Mouse (Mus musculus) stomach, postnatal 0 days (tissue): ENCODE measurements around the gene Tat. TPM values are rescaled to one million over a fixed set of nuclear protein-coding genes. Genes with fewer than 3 reads are reported as not detected.
"Not testable (repeated sequence)": the region's sequence is repeated elsewhere in the genome, so short reads cannot be mapped to it uniquely, and the experiment has no call there.

Experiments
- ATAC-seq: fragments of 200-750 bp; cut with Nextera tagmentation; 2 replicates; pipeline ENCODE4 v1.8.0; 2017; ENCODE audit not compliant: low FRiP score, low TSS enrichment
- DNase-seq: peaks from one replicate; pipeline ENCODE4 v3.0.0-alpha.2; 2016; ENCODE audit warnings: low spot score
- H3K27ac ChIP-seq: fragments of 300-500 bp; sonication (generic); replicated peaks from 2 replicates; pipeline ENCODE4 v1.5.1; 2014; ENCODE audit warnings: mild to moderate bottlenecking, control low read depth
- H3K27me3 ChIP-seq: fragments of 300-500 bp; sonication (generic); 2 replicates; pipeline ENCODE4 v1.6.1; 2014; ENCODE audit warnings: low read length; ENCODE audit not compliant: control insufficient read depth, insufficient read depth
- H3K36me3 ChIP-seq: fragments of 300-500 bp; sonication (generic); 2 replicates; pipeline ENCODE4 v1.6.1; 2014; ENCODE audit warnings: low read length, mixed read lengths; ENCODE audit not compliant: control insufficient read depth, insufficient read depth
- H3K4me1 ChIP-seq: fragments of 300-500 bp; sonication (generic); replicated peaks from 2 replicates; pipeline ENCODE4 v1.6.1; 2014; ENCODE audit warnings: antibody characterized with exemption; ENCODE audit not compliant: control insufficient read depth, insufficient read depth
- H3K4me2 ChIP-seq: fragments of 300-500 bp; sonication (generic); replicated peaks from 2 replicates; pipeline ENCODE4 v1.6.1; 2014; ENCODE audit warnings: low read depth, mild to moderate bottlenecking, control low read depth, moderate library complexity
- H3K4me3 ChIP-seq: fragments of 300-500 bp; sonication (generic); 2 replicates; pipeline ENCODE4 v1.5.1; 2014; ENCODE audit warnings: low read depth, low read length, control low read depth
- H3K9ac ChIP-seq: fragments of 300-500 bp; sonication (generic); 2 replicates; pipeline ENCODE4 v1.6.1; 2014; ENCODE audit warnings: mild to moderate bottlenecking, low read length, control low read depth, mixed read lengths
- H3K9me3 ChIP-seq: fragments of 300-500 bp; sonication (generic); 2 replicates; pipeline ENCODE4 v1.6.1; 2016; ENCODE audit warnings: low read length; ENCODE audit not compliant: control insufficient read depth
- CTCF ChIP-seq: IDR thresholded peaks from 2 replicates; pipeline ENCODE4 v1.5.1; 2016; ENCODE audit warnings: antibody characterized with exemption, low read depth, mild to moderate bottlenecking, moderate library complexity
- EP300 ChIP-seq: optimal IDR thresholded peaks from 2 replicates; pipeline ENCODE3; 2016; ENCODE audit warnings: antibody characterized with exemption
- WGBS: fragments of 180-500 bp; shearing (Covaris S2); extraction: QIAGEN DNeasy Blood & Tissue Kit; methylation state at CpG from one replicate; pipeline ENCODE4 v1.1.7; 2014; 5-methylcytosine and 5-hydroxymethylcytosine counted together
- polyA plus RNA-seq: library from polyadenylated mRNA; unstranded; fragments of >200 nt; fragmentation: Nextera tagmentation; extraction: Ambion mirVana; gene quantifications from 2 replicates; pipeline ENCODE4 v1.2.1, GENCODE M21; 2015

Gene Tat
- polyA plus RNA-seq, 1 experiment from 2014 or later = 0.12 TPM

DNA sequence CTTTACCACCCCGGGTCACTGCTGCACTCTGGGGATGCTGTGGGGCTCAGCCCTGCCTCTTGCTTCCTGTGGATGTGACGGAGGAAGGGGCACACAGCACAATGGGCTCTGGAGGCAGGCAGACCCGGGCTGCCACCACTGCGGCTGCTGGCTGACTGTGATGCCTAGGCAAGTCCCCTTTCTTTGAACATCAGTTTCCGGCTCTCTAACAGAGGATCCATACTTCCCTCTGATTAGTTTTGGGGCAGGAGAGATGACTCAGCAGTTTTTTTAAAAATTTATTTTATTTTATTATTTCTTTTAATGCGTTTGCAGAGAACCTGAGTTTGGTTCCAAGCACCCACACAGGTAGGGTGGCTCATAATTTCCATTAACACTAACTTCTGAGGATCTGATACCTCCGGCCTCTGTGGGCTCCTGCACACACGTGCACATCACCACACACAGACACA is 18.8 kb downstream of the Tat start:
- TF ChIP-seq EP300 = no peak
- TF ChIP-seq CTCF = no peak
- ATAC-seq = no peak
- H3K27ac ChIP-seq = no peak overlapping the region

DNA sequence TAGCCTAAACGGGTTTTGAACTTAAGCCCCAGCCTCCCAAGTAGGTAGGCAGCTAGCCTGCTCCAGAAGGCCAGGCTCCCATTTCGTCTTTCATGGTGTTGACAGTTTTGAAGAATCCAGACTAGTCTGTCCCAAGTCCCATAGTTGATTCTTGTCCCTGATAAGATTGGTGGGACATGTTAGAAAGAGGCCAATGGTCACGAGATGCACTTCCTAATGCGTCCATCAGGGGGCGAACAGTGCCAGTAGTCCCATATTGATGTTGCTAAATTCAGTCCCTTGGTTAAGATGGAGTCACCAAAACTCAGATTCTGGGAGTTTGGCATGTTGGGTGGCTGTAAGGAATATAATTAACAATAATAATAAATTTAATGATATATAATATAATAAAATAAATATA is 20.6 kb downstream of the Tat start:
- Histone ChIP-seq H3K9me3 (no peaks in the 10 kb centered on the region), H3K27me3 (no peaks in the 10 kb centered on the region), H3K4me2 (no peak overlapping the region), H3K27ac (no peak overlapping the region), H3K36me3 (no peaks in the 10 kb centered on the region), H3K4me1 (no peaks in the 10 kb centered on the region), H3K9ac (no peak overlapping the region), H3K4me3 (no peak overlapping the region)
- ATAC-seq (no peak), DNase-seq (peak; percentile 54)
- TF ChIP-seq EP300 = no peak
- TF ChIP-seq CTCF = peak; percentile 86
- 38% methylated on average over 5 of the region's 5 CpGs for WGBS

More for the DNA sequence above, 18.8 kb downstream of the Tat start:
- 61% methylated on average over 8 of the region's 8 CpGs for WGBS
- no peak for DNase-seq
- no peak overlapping the region for H3K4me3 ChIP-seq
- no peaks in the 10 kb centered on the region for H3K36me3 ChIP-seq
- H3K9me3 ChIP-seq = no peaks in the 10 kb centered on the region
- no peak overlapping the region for H3K9ac ChIP-seq
- no peaks in the 10 kb centered on the region for H3K4me1 ChIP-seq
- H3K27me3 ChIP-seq = no peaks in the 10 kb centered on the region
- H3K4me2 ChIP-seq = no peak overlapping the region

DNA sequence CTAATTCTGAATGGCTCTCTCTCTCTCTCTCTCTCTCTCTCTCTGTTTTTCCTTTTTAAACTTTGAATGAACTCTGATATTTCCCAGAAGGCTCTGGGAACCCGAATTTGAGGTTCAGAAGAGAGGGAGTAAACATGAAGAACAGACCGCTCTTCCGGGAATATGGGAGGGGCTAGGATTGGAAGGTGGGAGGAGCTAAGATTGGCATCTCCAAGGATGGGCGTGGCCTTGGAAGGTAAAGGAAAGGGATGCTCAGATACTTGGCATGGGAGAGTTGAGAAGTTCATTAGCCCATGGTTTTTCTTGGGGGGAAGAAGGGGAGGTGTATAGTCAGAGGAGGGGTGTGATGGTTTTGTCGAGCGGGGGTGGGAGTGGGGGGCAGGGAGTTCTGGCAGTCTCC is 31.8 kb downstream of the Tat start:
- Histone ChIP-seq H3K4me3 (no peak overlapping the region), H3K36me3 (no peaks in the 10 kb centered on the region), H3K9me3 (no peaks in the 10 kb centered on the region), H3K4me1 (no peaks in the 10 kb centered on the region), H3K9ac (no peak overlapping the region), H3K27me3 (no peaks in the 10 kb centered on the region), H3K4me2 (no peak overlapping the region), H3K27ac (no peak overlapping the region)
- 49% methylated on average over 6 of the region's 6 CpGs for WGBS
- TF ChIP-seq CTCF = no peak
- no peak for TF ChIP-seq EP300
- ATAC-seq = peak; percentile 18; the same call in 1 of the 2 replicates
- DNase-seq = no peak

DNA sequence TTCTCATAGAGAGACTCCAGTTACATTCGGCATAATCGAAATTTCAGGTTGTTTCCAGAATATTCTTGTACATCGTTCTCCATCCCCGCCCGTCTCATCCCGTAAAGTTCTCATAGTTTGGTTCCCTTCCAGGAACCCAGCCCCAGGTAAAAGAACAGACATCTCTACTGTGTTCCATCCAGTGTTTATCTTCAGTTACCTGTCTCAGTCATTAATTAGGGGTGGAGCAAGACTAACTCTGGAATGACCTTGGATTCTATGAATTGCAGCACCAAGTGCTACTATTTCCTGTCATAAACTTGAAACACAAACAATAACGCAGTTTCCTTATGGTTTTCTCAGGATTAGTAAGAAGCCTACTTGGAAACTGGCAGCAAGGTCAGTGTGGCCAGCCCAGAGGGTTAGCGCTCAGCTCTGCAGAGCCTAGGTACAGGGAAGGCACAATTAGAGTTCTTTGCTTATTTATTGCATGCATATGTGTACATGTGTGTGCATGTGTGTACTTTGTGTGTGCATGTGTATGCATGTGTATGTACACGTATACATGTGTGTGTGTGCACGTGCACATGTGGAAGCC is 32.6 kb downstream of the Tat start:
- H3K27ac ChIP-seq = no peak overlapping the region
- ATAC-seq (no peak), DNase-seq (no peak)
- TF ChIP-seq EP300 = no peak
- TF ChIP-seq CTCF = no peak
- H3K9ac ChIP-seq = no peak overlapping the region
- H3K9me3 ChIP-seq = no peaks in the 10 kb centered on the region
- no peaks in the 10 kb centered on the region for H3K4me1 ChIP-seq
- no peaks in the 10 kb centered on the region for H3K27me3 ChIP-seq
- H3K4me2 ChIP-seq = no peak overlapping the region
- no peak overlapping the region for H3K4me3 ChIP-seq
- no peaks in the 10 kb centered on the region for H3K36me3 ChIP-seq
- 85% methylated on average over 10 of the region's 10 CpGs for WGBS

GRCm38 (mm10) chr8:110033771-110034170 is 43.5 kb downstream of the Tat start:
- not testable (repeated sequence) for H3K4me2 ChIP-seq, H3K9me3 ChIP-seq, ATAC-seq, DNase-seq, H3K27ac ChIP-seq, H3K4me1 ChIP-seq, H3K9ac ChIP-seq, H3K27me3 ChIP-seq, H3K36me3 ChIP-seq, H3K4me3 ChIP-seq
- whole genome bisulfite sequencing = 42% methylated on average over 8 of the region's 8 CpGs

GRCm38 (mm10) chr8:110034331-110034730 is 44.1 kb downstream of the Tat start:
- ATAC-seq (no peak), DNase-seq (no peak)
- TF ChIP-seq EP300 = no peak
- no peak for TF ChIP-seq CTCF
- no peak overlapping the region for H3K27ac ChIP-seq
- H3K36me3 ChIP-seq = no peaks in the 10 kb centered on the region
- H3K9me3 ChIP-seq = no peaks in the 10 kb centered on the region
- 59% methylated on average over 4 of the region's 4 CpGs for WGBS
- no peak overlapping the region for H3K4me2 ChIP-seq
- no peak overlapping the region for H3K9ac ChIP-seq
- no peaks in the 10 kb centered on the region for H3K4me1 ChIP-seq
- H3K4me3 ChIP-seq = no peak overlapping the region
- no peaks in the 10 kb centered on the region for H3K27me3 ChIP-seq
